Mouse (Mus musculus): Measurements from ENCODE around the gene Hmgcs1. TPM values are rescaled to one million over a fixed set of nuclear protein-coding genes. Genes with fewer than 3 reads are reported as not detected.
"Not testable (repeated sequence)": the region's sequence is repeated elsewhere in the genome, so short reads cannot be mapped to it uniquely, and the experiment has no call there.

Gene Hmgcs1
- polyA plus RNA-seq, 1 experiment = 14.8 TPM

- TF ChIP-seq POLR2A (IDR thresholded peaks at IDR 0.05; ENCODE audit: borderline replicate concordance, control insufficient read depth, low read depth, low read length) = no peak
- TF ChIP-seq CTCF (IDR thresholded peaks at IDR 0.05; ENCODE audit: control insufficient read depth, insufficient read depth, low read length) = no peak
- WGBS = 10% methylated on average over 7 of the region's 7 CpGs
Observed at GRCm38 (mm10) chr13:119690876-119691620, 869 bp downstream of the Hmgcs1 start.

GRCm38 (mm10) chr13:119691958-119692357 lies 1.8 kb downstream of the Hmgcs1 start:
- H3K4me1 ChIP-seq (ENCODE audit: control insufficient read depth, insufficient read depth, low read length) = not testable (repeated sequence)
- 71% methylated on average over 3 of the region's 3 CpGs for WGBS

More at GRCm38 (mm10) chr13:119690876-119691620, 869 bp downstream of the Hmgcs1 start:
- no peaks in the 10 kb centered on the region; the same call in 1 of the 2 replicates for H3K4me1 ChIP-seq (ENCODE audit: control insufficient read depth, insufficient read depth, low read length)
- peak overlapping the region; percentile 74; the same call in 1 of the 2 replicates for H3K27ac ChIP-seq (ENCODE audit: control insufficient read depth, insufficient read depth, low read depth, low read length, poor library complexity)
- peak overlapping the region; percentile 82 for H3K4me3 ChIP-seq (replicated peaks; ENCODE audit: control insufficient read depth, low read depth, low read length)

GRCm38 (mm10) chr13:119695676-119696075 lies 5.5 kb downstream of the Hmgcs1 start:
- no peaks in the 10 kb centered on the region; the same call in 1 of the 2 replicates for H3K4me1 ChIP-seq (ENCODE audit: control insufficient read depth, insufficient read depth, low read length)
- 77% methylated on average over 4 of the region's 4 CpGs for WGBS

More at GRCm38 (mm10) chr13:119691958-119692357, 1.8 kb downstream of the Hmgcs1 start:
- not testable (repeated sequence) for H3K4me3 ChIP-seq (replicated peaks; ENCODE audit: control insufficient read depth, low read depth, low read length); H3K27ac ChIP-seq (ENCODE audit: control insufficient read depth, insufficient read depth, low read depth, low read length, poor library complexity)

GRCm38 (mm10) chr13:119696496-119696895 lies 6.3 kb downstream of the Hmgcs1 start:
- WGBS = 76% methylated on average over 1 of the region's 1 CpGs
- H3K4me1 ChIP-seq (ENCODE audit: control insufficient read depth, insufficient read depth, low read length) = no peaks in the 10 kb centered on the region
- no peak for TF ChIP-seq CTCF (IDR thresholded peaks at IDR 0.05; ENCODE audit: control insufficient read depth, insufficient read depth, low read length)
- no peak for TF ChIP-seq POLR2A (IDR thresholded peaks at IDR 0.05; ENCODE audit: borderline replicate concordance, control insufficient read depth, low read depth, low read length)
- H3K27ac ChIP-seq (ENCODE audit: control insufficient read depth, insufficient read depth, low read depth, low read length, poor library complexity) = no peak overlapping the region
- H3K4me3 ChIP-seq (replicated peaks; ENCODE audit: control insufficient read depth, low read depth, low read length) = no peak overlapping the region

More at GRCm38 (mm10) chr13:119695676-119696075, 5.5 kb downstream of the Hmgcs1 start:
- Histone ChIP-seq H3K27ac (ENCODE audit: control insufficient read depth, insufficient read depth, low read depth, low read length, poor library complexity) (no peak overlapping the region), H3K4me3 (replicated peaks; ENCODE audit: control insufficient read depth, low read depth, low read length) (no peak overlapping the region)
- TF ChIP-seq POLR2A (IDR thresholded peaks at IDR 0.05; ENCODE audit: borderline replicate concordance, control insufficient read depth, low read depth, low read length) = no peak
- TF ChIP-seq CTCF (IDR thresholded peaks at IDR 0.05; ENCODE audit: control insufficient read depth, insufficient read depth, low read length) = no peak

- Histone ChIP-seq H3K4me3 (replicated peaks; ENCODE audit: control insufficient read depth, low read depth, low read length) (no peak overlapping the region), H3K4me1 (ENCODE audit: control insufficient read depth, insufficient read depth, low read length) (no peaks in the 10 kb centered on the region), H3K27ac (ENCODE audit: control insufficient read depth, insufficient read depth, low read depth, low read length, poor library complexity) (no peak overlapping the region)
- WGBS = 90% methylated on average over 4 of the region's 4 CpGs
- TF ChIP-seq POLR2A (IDR thresholded peaks at IDR 0.05; ENCODE audit: borderline replicate concordance, control insufficient read depth, low read depth, low read length) = no peak
- no peak for TF ChIP-seq CTCF (IDR thresholded peaks at IDR 0.05; ENCODE audit: control insufficient read depth, insufficient read depth, low read length)
Observed at GRCm38 (mm10) chr13:119698436-119698835, 8.3 kb downstream of the Hmgcs1 start.

GRCm38 (mm10) chr13:119704280-119704679 lies 14.1 kb downstream of the Hmgcs1 start:
- no peak for TF ChIP-seq POLR2A (IDR thresholded peaks at IDR 0.05; ENCODE audit: borderline replicate concordance, control insufficient read depth, low read depth, low read length)
- TF ChIP-seq CTCF (IDR thresholded peaks at IDR 0.05; ENCODE audit: control insufficient read depth, insufficient read depth, low read length) = no peak
- Histone ChIP-seq H3K4me3 (replicated peaks; ENCODE audit: control insufficient read depth, low read depth, low read length) (no peak overlapping the region), H3K27ac (ENCODE audit: control insufficient read depth, insufficient read depth, low read depth, low read length, poor library complexity) (no peak overlapping the region), H3K4me1 (ENCODE audit: control insufficient read depth, insufficient read depth, low read length) (no peaks in the 10 kb centered on the region; the same call in 1 of the 2 replicates)
- WGBS = 88% methylated on average over 7 of the region's 7 CpGs

GRCm38 (mm10) chr13:119706278-119706880 lies 16.2 kb downstream of the Hmgcs1 start:
- not testable (repeated sequence) for H3K27ac ChIP-seq (ENCODE audit: control insufficient read depth, insufficient read depth, low read depth, low read length, poor library complexity); H3K4me1 ChIP-seq (ENCODE audit: control insufficient read depth, insufficient read depth, low read length); H3K4me3 ChIP-seq (replicated peaks; ENCODE audit: control insufficient read depth, low read depth, low read length)
- 17% methylated on average over 8 of the region's 8 CpGs for WGBS

GRCm38 (mm10) chr13:119706953-119707352 lies 16.8 kb downstream of the Hmgcs1 start:
- WGBS = 39% methylated on average over 7 of the region's 7 CpGs
- no peak for TF ChIP-seq CTCF (IDR thresholded peaks at IDR 0.05; ENCODE audit: control insufficient read depth, insufficient read depth, low read length)
- TF ChIP-seq POLR2A (IDR thresholded peaks at IDR 0.05; ENCODE audit: borderline replicate concordance, control insufficient read depth, low read depth, low read length) = no peak
- H3K27ac ChIP-seq (ENCODE audit: control insufficient read depth, insufficient read depth, low read depth, low read length, poor library complexity) = no peak overlapping the region
- H3K4me1 ChIP-seq (ENCODE audit: control insufficient read depth, insufficient read depth, low read length) = peaks cover 2% of the 10 kb centered on the region
- H3K4me3 ChIP-seq (replicated peaks; ENCODE audit: control insufficient read depth, low read depth, low read length) = no peak overlapping the region

All from bone marrow, adult 2 months (tissue).